Mouse (Mus musculus) bone marrow, adult 2 months (tissue): Measurements from ENCODE around the gene Hoxa4.

Experiments used
- CTCF ChIP-seq: fragments of 200-500 bp; IDR thresholded peaks from 2 replicates; pipeline ENCODE4 v1.5.1; 2011; ENCODE audit warnings: low read length, control low read depth; ENCODE audit not compliant: control insufficient read depth, insufficient read depth
- POLR2A ChIP-seq: fragments of 200-500 bp; IDR thresholded peaks from 2 replicates; pipeline ENCODE4 v1.6.1; 2011; ENCODE audit warnings: low read depth, mild to moderate bottlenecking, control low read depth, low read length, borderline replicate concordance; ENCODE audit not compliant: control insufficient read depth

GRCm38 (mm10) chr6:52190410-52190809 is 1.1 kb downstream of the Hoxa4 start:
- TF ChIP-seq CTCF (no peak), POLR2A (no peak)
